Mouse (Mus musculus): ENCODE results near the gene Igf2.

Gene Igf2

GRCm38 (mm10) chr7:142658681-142659180, 7.9 kb downstream of the Igf2 start:
- no peak for DNase-seq

GRCm38 (mm10) chr7:142657821-142658614, 8.6 kb downstream of the Igf2 start:
- no peak for DNase-seq

- DNase-seq = no peak
Measured at GRCm38 (mm10) chr7:142657341-142657791, 9.2 kb downstream of the Igf2 start.

- no peak for DNase-seq
Measured at GRCm38 (mm10) chr7:142656055-142656454, 10.6 kb downstream of the Igf2 start.

DNA sequence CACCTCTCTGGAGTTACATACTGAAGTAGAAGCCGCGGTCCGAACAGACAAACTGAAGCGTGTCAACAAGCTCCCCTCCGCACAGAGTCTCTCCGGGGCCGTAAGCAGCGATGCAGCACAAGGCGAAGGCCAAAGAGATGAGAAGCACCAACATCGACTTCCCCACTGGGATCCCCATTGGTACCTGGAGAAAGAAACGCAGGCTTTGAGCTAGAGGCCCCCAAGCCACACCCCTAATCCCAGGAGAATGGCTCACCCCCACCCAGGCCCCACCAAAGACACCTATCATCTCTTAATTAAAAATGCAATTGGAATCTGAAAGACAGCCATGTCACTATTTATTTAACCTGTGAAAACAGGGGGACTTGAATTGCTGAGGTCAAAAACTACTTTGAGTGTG, 11.0 kb downstream of the Igf2 start:
- no peak for DNase-seq

DNA sequence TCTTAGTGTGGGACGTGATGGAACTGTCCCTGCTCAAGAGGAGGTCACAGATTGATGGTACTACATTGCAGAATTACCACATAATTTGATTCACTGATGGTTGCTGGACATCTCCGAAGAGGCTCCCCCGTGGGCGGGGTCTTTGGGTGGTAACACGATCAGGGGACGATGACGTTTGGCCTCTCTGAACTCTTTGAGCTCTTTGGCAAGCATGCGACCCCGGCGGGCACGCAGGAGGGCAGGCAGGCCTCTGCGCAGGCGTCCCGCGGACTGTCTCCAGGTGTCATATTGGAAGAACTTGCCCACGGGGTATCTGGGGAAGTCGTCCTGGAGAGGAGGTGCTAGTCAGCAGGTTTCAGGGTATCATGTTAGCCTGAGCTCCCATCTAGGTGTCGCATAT, 12.9 kb downstream of the Igf2 start:
- DNase-seq = no peak

- peak in 1 of 2 experiments; percentile 25 for DNase-seq
Measured at GRCm38 (mm10) chr7:142646676-142647075, 19.9 kb downstream of the Igf2 start.

- peak in 1 of 2 experiments; percentile 12 for DNase-seq
Measured at GRCm38 (mm10) chr7:142645045-142645444, 21.6 kb downstream of the Igf2 start.

GRCm38 (mm10) chr7:142636178-142636577, 30.4 kb downstream of the Igf2 start:
- DNase-seq = peak in 1 of 2 experiments; percentile 16

GRCm38 (mm10) chr7:142630691-142631090, 35.9 kb downstream of the Igf2 start:
- peak in 1 of 2 experiments; percentile 44 for DNase-seq

- peak in 1 of 2 experiments; percentile 23 for DNase-seq
Measured at GRCm38 (mm10) chr7:142629806-142630205, 36.8 kb downstream of the Igf2 start.

DNA sequence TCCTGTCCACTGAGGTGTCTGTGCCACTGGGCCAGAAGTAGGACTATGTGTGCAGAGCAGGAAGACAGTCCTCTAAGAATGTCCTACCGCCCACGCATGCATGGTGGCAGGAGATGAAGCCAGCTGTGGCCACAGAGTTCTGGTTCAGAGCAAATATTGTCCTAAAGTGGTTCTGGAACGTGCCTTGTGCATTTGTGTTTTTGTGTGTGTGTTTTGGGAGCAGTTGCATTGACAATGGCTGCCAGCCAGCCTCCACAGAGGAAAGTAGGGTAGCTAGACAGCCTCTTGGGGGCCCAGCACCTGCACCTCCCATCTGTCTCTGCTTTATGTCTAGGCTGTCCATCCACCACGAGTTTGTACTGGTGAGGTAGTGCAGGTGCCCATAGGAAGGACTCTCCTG, 44.4 kb downstream of the Igf2 start:
- DNase-seq = no peak

DNA sequence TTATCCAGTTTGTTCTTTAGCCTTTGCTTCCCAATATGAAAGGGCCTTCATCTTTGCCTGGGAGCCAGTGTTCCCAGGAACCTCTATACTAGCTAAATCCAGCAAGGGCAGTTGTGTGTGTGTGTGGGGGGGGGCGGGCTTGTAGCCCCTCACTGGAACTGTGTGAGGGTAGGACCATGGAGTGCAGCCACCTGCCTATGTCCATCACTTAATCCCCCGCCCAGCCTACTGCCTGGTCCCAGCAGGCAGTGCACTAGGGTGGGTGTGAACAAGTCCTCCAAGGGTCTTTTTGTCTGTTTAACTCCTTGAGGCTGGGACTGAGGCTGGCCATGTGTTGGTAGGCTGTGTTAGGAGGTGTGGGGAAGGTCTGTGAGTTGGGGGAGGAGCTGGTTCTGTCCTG, 53.5 kb downstream of the Igf2 start:
- DNase-seq = no peak

GRCm38 (mm10) chr7:142610627-142611406, 55.8 kb downstream of the Igf2 start:
- peak in 1 of 2 experiments; percentile 23 for DNase-seq

GRCm38 (mm10) chr7:142600921-142601320, 65.7 kb downstream of the Igf2 start:
- no peak for DNase-seq
